Mouse (Mus musculus): ENCODE results near the gene Fstl4.
A peak's percentile ranks its signal among the peaks of the same experiment; 100 is the strongest.
"Not testable (repeated sequence)": the region's sequence is repeated elsewhere in the genome, so short reads cannot be mapped to it uniquely, and the experiment has no call there.

Fstl4 gene

GRCm38 (mm10) chr11:53137381-53137780 lies 372.9 kb downstream of the Fstl4 start:
- DNase-seq (ENCODE audit: low spot score): no peak

DNA sequence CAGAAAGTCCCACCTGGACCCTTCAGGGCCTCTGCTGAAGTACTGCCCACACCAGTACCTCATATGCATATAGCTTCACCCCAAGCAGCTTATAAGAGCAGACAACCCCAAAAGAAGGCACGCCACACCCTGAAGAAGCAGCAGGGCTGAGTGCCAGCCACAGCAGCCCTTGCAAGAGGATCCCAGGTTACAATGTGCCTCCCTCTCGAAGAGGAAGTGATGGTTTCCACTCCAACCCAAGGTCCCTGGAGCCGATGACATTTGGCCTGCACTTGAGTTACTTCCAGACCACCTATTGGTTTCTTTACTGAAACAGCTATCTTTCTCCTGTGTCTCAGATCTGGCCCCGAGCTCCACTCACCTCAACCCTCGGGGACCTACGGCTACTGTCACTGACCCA lies 373.8 kb downstream of the Fstl4 start:
- DNase-seq (ENCODE audit: low spot score): no peak

- DNase-seq (ENCODE audit: low spot score): no peak
Observed at GRCm38 (mm10) chr11:53139666-53140065, 375.2 kb downstream of the Fstl4 start.

DNA sequence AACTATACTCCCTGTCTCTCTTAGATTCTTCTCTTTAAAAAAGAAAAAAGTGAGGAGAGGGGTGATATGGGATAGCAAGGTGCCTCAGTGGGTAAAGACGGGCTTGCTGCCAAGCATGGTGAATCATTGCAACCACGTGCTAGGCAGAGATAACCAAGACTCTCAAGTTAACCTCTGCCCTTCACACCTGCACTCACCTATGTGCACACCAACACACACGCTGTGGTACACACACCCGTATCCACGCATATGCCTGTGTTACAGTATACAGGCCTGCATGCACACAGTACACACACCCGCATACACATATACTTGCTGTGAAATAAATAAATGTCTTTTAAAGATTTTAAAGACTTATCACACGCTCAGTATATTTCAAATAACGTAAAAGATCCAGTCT lies 375.8 kb downstream of the Fstl4 start:
- DNase-seq (ENCODE audit: low spot score): no peak

GRCm38 (mm10) chr11:53140722-53141400 lies 376.4 kb downstream of the Fstl4 start:
- DNase-seq (ENCODE audit: low spot score): peak; percentile 90

GRCm38 (mm10) chr11:53143522-53143921 lies 379.1 kb downstream of the Fstl4 start:
- no peak for DNase-seq (ENCODE audit: low spot score)

GRCm38 (mm10) chr11:53144506-53144905 lies 380.1 kb downstream of the Fstl4 start:
- no peak for DNase-seq (ENCODE audit: low spot score)

DNA sequence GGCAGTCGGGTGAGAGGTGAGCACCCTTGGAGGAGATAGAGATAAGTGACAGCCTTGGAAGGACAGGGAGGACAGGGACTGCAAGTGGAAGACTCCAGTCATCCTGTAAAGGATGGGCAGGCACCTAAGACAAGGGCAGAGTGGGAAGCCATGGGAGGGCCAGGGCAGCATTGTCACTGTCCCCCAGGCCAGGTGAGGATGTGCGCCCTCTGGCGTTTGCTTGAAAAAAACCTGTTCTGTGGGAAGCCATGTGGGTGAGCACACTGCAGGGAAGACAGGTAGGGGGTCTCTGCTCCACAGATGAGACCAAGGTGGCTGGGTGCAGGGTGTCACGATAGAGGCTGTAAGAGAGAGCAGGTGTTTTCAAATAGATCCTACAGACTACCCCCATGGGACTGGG lies 381.9 kb downstream of the Fstl4 start:
- DNase-seq (ENCODE audit: low spot score): peak; percentile 63

GRCm38 (mm10) chr11:53156463-53156862 lies 392.0 kb downstream of the Fstl4 start:
- no peak for DNase-seq (ENCODE audit: low spot score)

DNA sequence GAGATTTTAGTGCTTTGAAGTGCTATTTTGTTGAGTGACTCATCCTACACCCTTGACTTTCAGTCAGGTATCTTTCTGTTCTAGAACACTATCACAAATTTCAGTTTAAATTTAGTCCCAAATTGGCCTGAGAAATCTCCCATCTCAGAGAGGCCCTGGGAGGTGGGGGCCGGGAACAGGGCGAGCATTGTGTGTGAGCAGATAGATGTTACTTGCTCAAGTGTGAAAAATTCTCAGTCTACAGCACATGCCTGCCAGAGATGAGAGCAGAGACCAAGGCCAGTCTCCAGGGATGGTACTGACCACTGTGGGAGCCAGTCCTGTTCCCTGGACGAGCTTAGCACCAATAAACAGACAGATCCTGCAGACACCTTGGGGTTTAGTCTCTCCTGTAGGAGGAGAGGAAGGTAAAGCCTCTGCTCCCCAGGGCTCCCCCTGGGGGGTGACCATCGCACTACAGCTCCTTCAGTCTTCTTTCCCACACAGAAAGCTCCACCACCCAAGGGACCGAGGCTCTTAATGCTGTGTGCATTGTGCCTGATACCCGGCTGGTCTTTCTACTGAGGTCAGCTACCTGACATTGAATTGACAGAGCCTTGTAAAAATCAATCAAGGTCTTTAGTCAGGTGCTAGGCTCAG lies 393.3 kb downstream of the Fstl4 start:
- DNase-seq (ENCODE audit: low spot score): peak; percentile 45

DNA sequence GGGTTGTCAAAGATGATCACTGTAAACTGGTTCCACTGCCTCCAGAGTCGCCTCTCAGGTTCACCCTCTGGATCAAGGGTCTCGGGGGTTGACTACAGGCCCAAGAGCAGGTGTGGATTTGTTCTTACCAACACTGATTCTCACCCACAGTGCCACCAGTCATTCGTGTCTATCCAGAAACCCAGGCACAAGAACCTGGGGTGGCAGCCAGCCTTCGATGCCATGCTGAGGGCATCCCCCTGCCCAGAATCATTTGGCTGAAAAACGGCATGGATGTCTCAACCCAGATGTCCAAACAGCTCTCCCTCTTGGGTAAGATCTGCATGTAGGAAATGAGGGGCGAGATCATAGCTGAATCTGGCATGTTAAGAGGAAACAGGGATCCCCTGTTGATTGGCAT lies 398.0 kb downstream of the Fstl4 start:
- DNase-seq (ENCODE audit: low spot score): no peak

- no peak for DNase-seq (ENCODE audit: low spot score)
Observed at GRCm38 (mm10) chr11:53166478-53166877, 402.0 kb downstream of the Fstl4 start.

- no peak for DNase-seq (ENCODE audit: low spot score)
Observed at GRCm38 (mm10) chr11:53182177-53182852, 417.9 kb downstream of the Fstl4 start.

DNA sequence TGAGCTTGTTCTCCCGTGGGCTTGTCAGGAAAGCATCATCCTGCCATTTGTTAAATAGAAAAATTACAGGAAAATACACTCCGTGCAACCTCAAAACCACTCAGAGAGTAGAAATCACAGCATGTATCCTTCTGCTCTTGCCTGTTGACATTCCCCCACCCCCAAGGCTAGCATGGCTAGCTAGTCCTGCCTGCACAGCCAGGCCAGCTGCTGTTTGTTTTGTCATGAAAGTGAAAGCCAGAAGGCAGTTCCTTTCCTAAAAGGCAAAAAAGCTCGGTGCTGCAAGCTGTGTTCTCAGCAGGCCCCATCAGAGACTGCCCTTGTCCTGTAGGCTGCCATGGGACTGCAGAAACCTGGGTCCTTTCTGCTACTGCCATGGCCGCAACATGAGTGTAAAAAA lies 418.4 kb downstream of the Fstl4 start:
- no peak for DNase-seq (ENCODE audit: low spot score)

DNA sequence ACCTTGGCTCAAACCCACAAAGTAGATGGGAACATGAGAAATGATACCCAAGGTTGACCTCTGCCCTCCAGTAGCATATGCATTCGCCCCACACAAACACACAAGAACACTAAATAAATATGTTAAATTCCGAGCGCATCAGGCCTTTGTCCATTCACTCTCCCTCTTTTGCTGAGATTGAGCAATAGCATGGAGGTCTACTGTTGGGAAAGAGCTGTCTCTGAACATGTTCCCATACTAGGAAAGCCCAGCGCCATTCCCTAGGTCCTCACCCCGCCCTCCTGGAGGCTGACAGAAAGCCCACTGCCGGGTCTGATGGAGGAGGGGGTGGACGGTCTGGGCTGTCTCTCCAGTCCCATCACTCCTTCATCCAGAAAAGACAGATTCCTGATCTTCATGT lies 419.6 kb downstream of the Fstl4 start:
- no peak for DNase-seq (ENCODE audit: low spot score)

DNA sequence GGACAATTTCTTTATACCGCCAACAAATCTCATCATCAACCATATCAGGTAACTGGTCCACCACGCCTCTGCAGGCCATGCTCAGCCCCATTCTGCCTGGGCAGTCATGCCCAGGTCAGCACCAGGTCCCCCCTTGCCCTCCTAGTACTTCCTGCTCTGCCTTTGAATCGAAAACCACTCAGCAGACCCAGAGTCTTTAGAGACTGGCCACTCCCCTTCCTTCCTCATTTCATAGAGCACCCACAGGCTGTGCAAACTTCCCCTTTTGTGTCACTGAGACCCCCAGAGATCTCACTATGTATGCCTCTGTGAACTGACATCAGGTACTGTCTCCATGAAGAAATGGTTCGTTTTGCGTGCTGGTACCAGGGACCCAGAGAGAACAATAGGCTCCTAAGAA lies 420.3 kb downstream of the Fstl4 start:
- no peak for DNase-seq (ENCODE audit: low spot score)

DNA sequence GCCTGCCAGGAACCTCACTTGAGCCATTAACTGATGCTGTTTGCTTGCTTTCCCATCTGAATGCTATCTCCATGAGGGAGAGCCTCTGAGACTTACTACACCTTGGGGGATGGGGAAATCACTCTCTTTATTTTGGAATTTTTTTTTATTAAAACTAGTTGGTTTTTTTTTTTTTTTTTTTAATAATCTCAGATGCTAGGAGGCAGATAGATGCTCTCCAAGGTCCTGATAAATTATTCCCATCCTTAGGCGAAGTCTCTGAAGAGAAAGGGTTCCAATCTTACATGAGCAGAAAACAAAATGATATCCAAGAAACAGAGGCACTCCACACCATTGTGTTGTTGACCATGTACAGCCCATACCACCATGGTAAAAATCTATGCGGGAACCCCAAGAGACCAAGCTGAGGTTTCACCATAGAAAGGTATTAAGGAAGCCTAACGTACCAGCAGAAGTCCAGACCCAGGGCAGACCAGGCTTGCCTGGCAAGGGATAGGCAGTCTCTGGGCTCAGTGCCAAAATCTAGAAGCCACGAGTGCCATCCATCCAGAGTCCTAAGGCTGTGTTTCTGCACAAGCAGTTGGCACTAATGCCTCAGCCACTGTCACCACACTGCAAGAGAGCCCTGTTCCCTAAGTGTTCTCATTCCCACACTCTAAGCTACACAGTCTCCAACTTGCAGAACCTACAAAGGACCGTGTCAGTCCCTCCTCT lies 423.1 kb downstream of the Fstl4 start:
- DNase-seq (ENCODE audit: low spot score): no peak

- DNase-seq (ENCODE audit: low spot score): not testable (repeated sequence)
Observed at GRCm38 (mm10) chr11:53196551-53196950, 432.1 kb downstream of the Fstl4 start.

- DNase-seq (ENCODE audit: low spot score): no peak
Observed at GRCm38 (mm10) chr11:53197111-53197510, 432.7 kb downstream of the Fstl4 start.

- no peak for DNase-seq (ENCODE audit: low spot score)
Observed at GRCm38 (mm10) chr11:53202459-53203250, 438.2 kb downstream of the Fstl4 start.

DNA sequence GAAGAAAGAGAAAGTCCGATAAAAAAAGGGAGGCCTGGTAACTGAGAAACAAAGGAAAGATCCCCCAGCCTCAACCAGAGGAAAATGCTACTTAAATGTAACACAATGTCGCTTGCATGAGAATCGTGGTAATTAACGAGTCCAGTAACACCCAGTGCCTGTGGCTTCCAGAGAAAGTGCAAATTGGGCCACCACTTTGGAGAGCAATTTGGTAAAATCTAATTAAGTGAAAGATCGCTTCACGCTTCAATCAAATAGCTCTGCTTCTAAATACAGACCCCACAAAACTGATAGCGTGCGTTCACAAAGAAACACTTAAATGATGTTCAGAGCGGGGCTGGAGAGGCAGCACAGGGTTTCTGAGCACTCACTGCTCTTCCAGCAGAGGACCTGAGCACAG lies 446.4 kb downstream of the Fstl4 start:
- no peak for DNase-seq (ENCODE audit: low spot score)

- DNase-seq (ENCODE audit: low spot score): no peak
Observed at GRCm38 (mm10) chr11:53229011-53229410, 464.6 kb downstream of the Fstl4 start.
